10 mouse cellular contexts compared by ENCODE assay signal in genomic region chr5:66077416-66077815, GRCm38 (mm10).
DNase-seq lines count a peak whose midpoint lies in the region; ATAC-seq lines count a peak whose summit lies in the region.
"Had no signal": no experiment of that assay in that cellular context is flagged by ENCODE, and none has a peak within 500 bp of the region (broad histone marks: within the 10 kb centered on the region; RNA-seq: fewer than 3 reads in every experiment).

No protein-coding gene starts in this region.

- ATAC-seq in midbrain, embryonic 13.5 days, result no peak

- no peaks in the 10 kb centered on the region for H3K9me3 ChIP-seq in midbrain, embryonic 13.5 days
- H3K9me3 ChIP-seq: neural tube, embryonic 13.5 days had no signal

- H3K27me3 ChIP-seq in midbrain, embryonic 13.5 days, result no peaks in the 10 kb centered on the region
- H3K27me3 ChIP-seq: neural tube, embryonic 13.5 days had no signal

- H3K4me2 ChIP-seq in midbrain, embryonic 13.5 days (replicated peaks), result no peak overlapping the region
- H3K4me2 ChIP-seq: neural tube, embryonic 13.5 days had no signal

- H3K4me1 ChIP-seq in midbrain, embryonic 13.5 days (replicated peaks), result no peaks in the 10 kb centered on the region
- H3K4me1 ChIP-seq: neural tube, embryonic 13.5 days had no signal

- 44% methylated on average over 10 of the region's 10 CpGs for WGBS in midbrain, embryonic 13.5 days

- DNase-seq in ovary, adult 18-20 months (ENCODE audit: low spot score), result peak; percentile 74
- no peak for DNase-seq in ovary, postnatal 10 days (ENCODE audit: low spot score)
- peak; percentile 23 to 46 for DNase-seq in gastrocnemius, postnatal 4 days (ENCODE audit: low spot score in 2 of 2)
- DNase-seq in kidney, adult 9 months, result peak; percentile 74
- DNase-seq in lung, postnatal 14 days, result peak; percentile 75
- peak; percentile 59 to 69 for DNase-seq in thymus, postnatal 36 days
- no peak for DNase-seq in retina, embryonic 14.5 days (ENCODE audit: low spot score)

- H3K36me3 ChIP-seq in midbrain, embryonic 13.5 days, result no peaks in the 10 kb centered on the region
- H3K36me3 ChIP-seq: G1E; neural tube, embryonic 13.5 days had no signal

- H3K4me3 ChIP-seq in midbrain, embryonic 13.5 days (replicated peaks), result no peak overlapping the region
- H3K4me3 ChIP-seq: neural tube, embryonic 13.5 days had no signal

- H3K9ac ChIP-seq in midbrain, embryonic 13.5 days (replicated peaks), result no peak overlapping the region
- H3K9ac ChIP-seq: neural tube, embryonic 13.5 days had no signal

- no peak overlapping the region for H3K27ac ChIP-seq in midbrain, embryonic 13.5 days
- H3K27ac ChIP-seq: neural tube, embryonic 13.5 days had no signal

Comparison
In these comparisons a context has a peak if more than half of its experiments do, and no peak if none do; other contexts are left out.
1. DNase-seq: peak in ovary, adult 18-20 months (single experiment), gastrocnemius, postnatal 4 days (2 of 2), kidney, adult 9 months (single experiment), lung, postnatal 14 days (single experiment) and thymus, postnatal 36 days (2 of 2); none in ovary, postnatal 10 days (single experiment) and retina, embryonic 14.5 days (single experiment).